Mouse (Mus musculus) stomach, embryonic 15.5 days (tissue): Measurements from ENCODE around the gene Pin1. TPM values are rescaled to one million over a fixed set of nuclear protein-coding genes. Genes with fewer than 3 reads are reported as not detected.
A peak's percentile ranks its signal among the peaks of the same experiment; 100 is the strongest.
"Not testable (repeated sequence)": the region's sequence is repeated elsewhere in the genome, so short reads cannot be mapped to it uniquely, and the experiment has no call there.

Experiments used
- ATAC-seq: fragments of 200-750 bp; cut with Nextera tagmentation; 2 replicates; pipeline ENCODE4 v1.8.0; 2017; ENCODE audit warnings: low read depth, moderate number of reproducible peaks, moderate TSS enrichment; ENCODE audit not compliant: insufficient read depth, low FRiP score
- H3K27ac ChIP-seq: fragments of 300-500 bp; sonication (generic); 2 replicates; pipeline ENCODE4 v1.5.1; 2015; ENCODE audit warnings: mild to moderate bottlenecking, inconsistent platforms
- H3K27me3 ChIP-seq: fragments of 300-500 bp; sonication (generic); replicated peaks from 2 replicates; pipeline ENCODE4 v1.6.1; 2015; ENCODE audit warnings: inconsistent platforms
- H3K36me3 ChIP-seq: fragments of 300-500 bp; sonication (generic); 2 replicates; pipeline ENCODE4 v1.6.1; 2015; ENCODE audit warnings: inconsistent platforms
- H3K4me1 ChIP-seq: fragments of 300-500 bp; sonication (generic); 2 replicates; pipeline ENCODE4 v1.6.1; 2015; ENCODE audit warnings: inconsistent platforms
- H3K4me2 ChIP-seq: fragments of 300-500 bp; sonication (generic); 2 replicates; pipeline ENCODE4 v1.6.1; 2015; ENCODE audit warnings: mild to moderate bottlenecking, inconsistent platforms
- H3K4me3 ChIP-seq: fragments of 300-500 bp; sonication (generic); replicated peaks from 2 replicates; pipeline ENCODE4 v1.5.1; 2015; ENCODE audit warnings: inconsistent platforms
- H3K9ac ChIP-seq: fragments of 300-500 bp; sonication (generic); 2 replicates; pipeline ENCODE4 v1.6.1; 2015; ENCODE audit warnings: inconsistent platforms
- H3K9me3 ChIP-seq: fragments of 300-500 bp; sonication (generic); 2 replicates; pipeline ENCODE4 v1.6.1; 2016; ENCODE audit warnings: inconsistent platforms
- WGBS: fragments of 180-500 bp; shearing (Covaris S2); methylation state at CpG from one replicate; pipeline ENCODE4 v1.1.7; 2015; 5-methylcytosine and 5-hydroxymethylcytosine counted together
- polyA plus RNA-seq: library from polyadenylated mRNA; unstranded; fragments of >200 nt; fragmentation: Nextera tagmentation; extraction: Ambion mirVana; gene quantifications from 2 replicates; pipeline ENCODE4 v1.2.1, GENCODE M21; 2015

Pin1 gene
- polyA plus RNA-seq, 1 experiment from 2014 or later, result 45.5 TPM

GRCm38 (mm10) chr9:20685081-20685861 lies 33.4 kb downstream of the Pin1 start:
- H3K4me3 ChIP-seq, result no peak overlapping the region
- H3K9me3 ChIP-seq, result no peaks in the 10 kb centered on the region
- H3K4me2 ChIP-seq, result no peak overlapping the region
- H3K4me1 ChIP-seq, result no peaks in the 10 kb centered on the region
- no peak overlapping the region for H3K9ac ChIP-seq
- H3K27me3 ChIP-seq, result no peaks in the 10 kb centered on the region
- WGBS, result 44% methylated on average over 16 of the region's 17 CpGs
- H3K27ac ChIP-seq, result no peak overlapping the region
- no peak for ATAC-seq
- H3K36me3 ChIP-seq, result no peaks in the 10 kb centered on the region

- Histone ChIP-seq H3K36me3 (no peaks in the 10 kb centered on the region), H3K4me2 (no peak overlapping the region), H3K27me3 (0 out of 2 replicates have a peak, but pooled peaks cover 2% of the 10 kb centered on the region), H3K4me1 (no peaks in the 10 kb centered on the region), H3K4me3 (no peak overlapping the region), H3K27ac (no peak overlapping the region), H3K9me3 (no peaks in the 10 kb centered on the region), H3K9ac (no peak overlapping the region)
- no peak for ATAC-seq
- WGBS, result 33% methylated on average over 1 of the region's 1 CpGs
Measured at GRCm38 (mm10) chr9:20689403-20689802, 37.5 kb downstream of the Pin1 start.

DNA sequence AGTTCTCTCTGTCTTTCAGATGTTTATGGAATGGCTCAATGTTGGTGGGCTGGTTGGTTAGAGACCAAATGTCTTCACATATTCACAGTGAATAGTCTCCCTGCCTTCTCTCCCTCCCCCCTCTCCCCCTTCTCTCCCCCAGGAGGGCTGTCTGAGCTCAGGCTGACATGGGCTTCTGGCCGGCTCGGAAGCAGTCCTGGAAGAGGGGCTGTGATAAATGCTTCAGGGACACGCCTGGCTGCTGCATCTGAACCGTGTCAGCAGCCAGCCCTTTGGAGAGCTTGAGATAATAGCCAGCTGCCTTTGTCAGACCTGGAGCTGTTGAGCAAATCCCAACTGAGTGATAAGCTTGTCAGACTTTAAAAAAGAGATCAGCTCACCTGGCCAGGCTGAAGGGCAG lies 38.0 kb downstream of the Pin1 start:
- 0 out of 2 replicates have a peak, but pooled peaks cover 3% of the 10 kb centered on the region for H3K27me3 ChIP-seq
- no peak for ATAC-seq
- no peak overlapping the region for H3K4me3 ChIP-seq
- 0 out of 2 replicates have a peak, but pooled peaks cover 3% of the 10 kb centered on the region for H3K4me1 ChIP-seq
- 1% methylated on average over 4 of the region's 4 CpGs for WGBS
- no peak overlapping the region for H3K4me2 ChIP-seq
- H3K9me3 ChIP-seq, result no peaks in the 10 kb centered on the region
- H3K27ac ChIP-seq, result no peak overlapping the region
- no peaks in the 10 kb centered on the region for H3K36me3 ChIP-seq
- H3K9ac ChIP-seq, result no peak overlapping the region

DNA sequence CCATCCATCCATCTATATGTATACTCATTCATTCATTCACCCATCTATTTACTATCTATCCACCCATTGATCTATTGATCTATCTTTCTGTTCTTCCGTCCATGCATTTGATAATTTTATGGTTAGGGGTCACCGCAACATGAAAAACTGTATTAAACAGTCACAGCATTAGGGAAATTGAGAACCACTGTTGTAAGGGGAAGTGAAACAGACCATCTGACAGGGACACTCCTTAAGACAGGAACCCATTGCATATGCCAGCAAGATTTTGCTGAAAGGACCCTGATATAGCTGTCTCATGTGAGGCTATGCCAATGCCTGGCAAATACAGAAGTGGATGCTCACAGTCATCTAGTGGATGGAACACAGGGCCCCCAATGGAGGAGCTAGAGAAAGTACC lies 38.6 kb downstream of the Pin1 start:
- H3K27ac ChIP-seq, ATAC-seq, H3K4me2 ChIP-seq, H3K9me3 ChIP-seq, H3K9ac ChIP-seq, H3K36me3 ChIP-seq, H3K27me3 ChIP-seq, H3K4me3 ChIP-seq, H3K4me1 ChIP-seq: not testable (repeated sequence)
- WGBS, result 84% methylated on average over 2 of the region's 2 CpGs

DNA sequence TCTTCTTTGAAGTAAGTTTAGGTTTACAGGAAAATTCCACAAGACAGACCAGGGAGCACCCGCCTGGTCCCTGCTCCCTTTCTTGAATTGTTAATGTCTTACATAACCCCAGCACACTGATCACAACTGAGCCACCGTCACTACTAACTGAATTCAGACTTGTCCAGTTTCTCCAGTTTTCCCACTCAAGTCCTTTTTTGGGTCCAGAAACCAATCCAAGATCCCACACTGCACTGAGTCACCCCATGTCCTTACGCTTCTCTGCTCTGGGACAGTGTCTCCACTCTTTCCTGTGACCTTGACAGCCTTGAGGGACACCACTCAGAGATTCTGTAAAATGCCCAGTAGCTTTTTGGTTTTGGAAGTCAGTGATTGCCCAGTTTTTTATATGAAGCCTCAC lies 41.0 kb downstream of the Pin1 start:
- H3K36me3 ChIP-seq, result no peaks in the 10 kb centered on the region
- no peak overlapping the region for H3K9ac ChIP-seq
- no peak overlapping the region for H3K27ac ChIP-seq
- 0 out of 2 replicates have a peak, but pooled peaks cover 3% of the 10 kb centered on the region for H3K27me3 ChIP-seq
- ATAC-seq, result no peak
- 0 out of 2 replicates have a peak, but pooled peaks cover 7% of the 10 kb centered on the region for H3K4me1 ChIP-seq
- no peak overlapping the region for H3K4me2 ChIP-seq
- no peaks in the 10 kb centered on the region for H3K9me3 ChIP-seq
- WGBS, result 81% methylated on average over 3 of the region's 3 CpGs
- no peak overlapping the region for H3K4me3 ChIP-seq

GRCm38 (mm10) chr9:20694721-20695235 lies 42.9 kb downstream of the Pin1 start:
- Histone ChIP-seq H3K4me1 (0 out of 2 replicates have a peak, but pooled peaks cover 7% of the 10 kb centered on the region), H3K4me2 (peak overlapping the region; percentile 58), H3K9me3 (no peaks in the 10 kb centered on the region), H3K27me3 (0 out of 2 replicates have a peak, but pooled peaks cover 3% of the 10 kb centered on the region), H3K27ac (no peak overlapping the region), H3K9ac (no peak overlapping the region; the same call in 1 of the 2 replicates), H3K4me3 (peak overlapping the region; percentile 25), H3K36me3 (no peaks in the 10 kb centered on the region)
- WGBS, result 3% methylated on average over 25 of the region's 25 CpGs
- ATAC-seq, result no peak

DNA sequence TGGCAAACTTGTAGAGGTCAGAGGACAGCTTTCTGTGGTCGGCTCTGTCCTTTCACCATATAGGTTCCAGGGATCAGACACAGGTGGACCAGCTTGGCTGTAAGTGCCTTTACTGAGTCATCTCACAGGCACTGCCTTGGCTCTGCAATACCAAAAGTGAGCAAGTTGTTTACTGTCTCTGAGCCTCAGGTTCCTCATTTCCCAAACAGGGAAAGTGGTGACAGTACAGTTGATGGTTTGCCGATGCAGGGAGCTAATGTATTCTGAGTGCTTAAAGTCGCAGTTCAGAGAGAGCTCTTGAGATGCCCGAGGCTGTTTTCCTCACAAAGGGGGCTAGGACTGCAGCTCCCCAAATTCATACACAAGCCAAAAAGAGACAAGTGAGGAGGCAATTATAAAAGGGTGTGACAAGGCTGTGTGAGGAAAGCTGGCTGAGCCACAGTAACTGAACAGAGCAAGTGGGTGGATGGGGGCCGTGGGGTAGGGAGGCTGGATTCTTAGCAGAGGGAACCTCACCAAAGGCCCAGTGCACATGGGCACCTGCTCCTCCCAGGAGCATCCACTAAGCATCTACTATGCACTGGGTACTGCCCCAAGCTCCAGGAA lies 44.3 kb downstream of the Pin1 start:
- 0 out of 2 replicates have a peak, but pooled peaks cover 7% of the 10 kb centered on the region for H3K4me1 ChIP-seq
- H3K27me3 ChIP-seq, result 0 out of 2 replicates have a peak, but pooled peaks cover 3% of the 10 kb centered on the region
- H3K4me3 ChIP-seq, result no peak overlapping the region
- WGBS, result 73% methylated on average over 5 of the region's 5 CpGs
- no peaks in the 10 kb centered on the region for H3K9me3 ChIP-seq
- no peaks in the 10 kb centered on the region for H3K36me3 ChIP-seq
- H3K27ac ChIP-seq, result no peak overlapping the region
- no peak overlapping the region for H3K9ac ChIP-seq
- H3K4me2 ChIP-seq, result no peak overlapping the region
- no peak for ATAC-seq

GRCm38 (mm10) chr9:20697466-20697865 lies 45.6 kb downstream of the Pin1 start:
- H3K27me3 ChIP-seq, result 0 out of 2 replicates have a peak, but pooled peaks cover 3% of the 10 kb centered on the region
- no peak overlapping the region for H3K9ac ChIP-seq
- H3K4me3 ChIP-seq, result no peak overlapping the region
- H3K27ac ChIP-seq, result no peak overlapping the region
- H3K9me3 ChIP-seq, result no peaks in the 10 kb centered on the region
- H3K36me3 ChIP-seq, result no peaks in the 10 kb centered on the region
- ATAC-seq, result peak; percentile 56; the same call in 1 of the 2 replicates
- 0 out of 2 replicates have a peak, but pooled peaks cover 7% of the 10 kb centered on the region for H3K4me1 ChIP-seq
- WGBS, result 35% methylated on average over 8 of the region's 8 CpGs
- H3K4me2 ChIP-seq, result no peak overlapping the region

GRCm38 (mm10) chr9:20703832-20704380 lies 52.0 kb downstream of the Pin1 start:
- Histone ChIP-seq H3K4me2 (no peak overlapping the region), H3K27ac (no peak overlapping the region), H3K9ac (no peak overlapping the region), H3K4me3 (no peak overlapping the region), H3K9me3 (no peaks in the 10 kb centered on the region), H3K27me3 (no peaks in the 10 kb centered on the region), H3K36me3 (no peaks in the 10 kb centered on the region), H3K4me1 (no peaks in the 10 kb centered on the region)
- 72% methylated on average over 8 of the region's 8 CpGs for WGBS
- ATAC-seq, result no peak

GRCm38 (mm10) chr9:20705420-20705819 lies 53.5 kb downstream of the Pin1 start:
- ATAC-seq, result no peak
- Histone ChIP-seq H3K4me2 (no peak overlapping the region), H3K27ac (no peak overlapping the region), H3K9me3 (no peaks in the 10 kb centered on the region), H3K4me3 (no peak overlapping the region), H3K4me1 (no peaks in the 10 kb centered on the region), H3K27me3 (no peaks in the 10 kb centered on the region), H3K9ac (no peak overlapping the region), H3K36me3 (no peaks in the 10 kb centered on the region)

GRCm38 (mm10) chr9:20705981-20706380 lies 54.1 kb downstream of the Pin1 start:
- Histone ChIP-seq H3K4me2 (no peak overlapping the region), H3K4me3 (no peak overlapping the region), H3K36me3 (no peaks in the 10 kb centered on the region), H3K9me3 (no peaks in the 10 kb centered on the region), H3K4me1 (no peaks in the 10 kb centered on the region), H3K9ac (no peak overlapping the region), H3K27ac (no peak overlapping the region), H3K27me3 (no peaks in the 10 kb centered on the region)
- ATAC-seq, result no peak
- 24% methylated on average over 4 of the region's 4 CpGs for WGBS

DNA sequence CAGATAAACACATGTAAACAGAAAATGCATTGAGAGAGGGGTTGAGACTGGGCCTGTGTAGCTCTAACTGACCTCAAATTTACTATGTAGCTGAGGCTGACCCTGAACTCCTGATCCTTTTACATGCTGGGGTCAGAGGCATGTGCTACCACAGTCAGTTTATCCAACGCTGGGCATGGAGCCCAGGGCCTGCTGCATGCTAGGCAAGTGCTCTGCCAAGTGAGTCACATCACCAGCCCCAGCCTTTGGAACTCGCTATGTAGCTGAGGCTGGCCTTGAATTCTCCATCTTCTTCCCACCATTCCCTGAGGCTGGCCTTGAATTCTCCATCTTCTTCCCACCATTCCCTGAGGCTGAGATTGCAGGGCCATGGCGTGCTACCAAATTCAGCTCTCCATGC lies 58.6 kb downstream of the Pin1 start:
- Histone ChIP-seq H3K36me3 (no peaks in the 10 kb centered on the region), H3K9me3 (no peaks in the 10 kb centered on the region), H3K4me1 (no peaks in the 10 kb centered on the region), H3K27ac (no peak overlapping the region), H3K27me3 (no peaks in the 10 kb centered on the region), H3K4me3 (no peak overlapping the region), H3K4me2 (no peak overlapping the region), H3K9ac (no peak overlapping the region)
- ATAC-seq, result no peak
- WGBS, result 84% methylated on average over 3 of the region's 3 CpGs
